Mouse (Mus musculus) frontal cortex, postnatal 10 days (tissue): ENCODE measurements around the gene Kansl2.
"Not testable (repeated sequence)": the region's sequence is repeated elsewhere in the genome, so short reads cannot be mapped to it uniquely, and the experiment has no call there.

Source experiments
- DNase-seq, 2 experiments: peaks; one replicate each; pipeline ENCODE4 v3.0.0; 2022; ENCODE audit warnings: low spot score in 2 of 2, mixed read lengths in 1 of 2

The Kansl2 gene

GRCm38 (mm10) chr15:98536828-98537510, 2.9 kb upstream of the Kansl2 start:
- DNase-seq = no peak

GRCm38 (mm10) chr15:98535921-98536320, 1.9 kb upstream of the Kansl2 start:
- DNase-seq = no peak

- DNase-seq = no peak
Observed at GRCm38 (mm10) chr15:98533035-98533531, 981 bp downstream of the Kansl2 start.

- no peak for DNase-seq
Observed at GRCm38 (mm10) chr15:98532281-98532680, 1.8 kb downstream of the Kansl2 start.

GRCm38 (mm10) chr15:98528066-98528563, 5.9 kb downstream of the Kansl2 start:
- DNase-seq = no peak

- DNase-seq = no peak
Observed at GRCm38 (mm10) chr15:98527056-98527771, 6.8 kb downstream of the Kansl2 start.

- DNase-seq = no peak
Observed at GRCm38 (mm10) chr15:98526057-98526456, 8.0 kb downstream of the Kansl2 start.

GRCm38 (mm10) chr15:98521245-98521644, 12.8 kb downstream of the Kansl2 start:
- DNase-seq = no peak

GRCm38 (mm10) chr15:98517380-98518355, 16.4 kb downstream of the Kansl2 start:
- DNase-seq = no peak

GRCm38 (mm10) chr15:98514845-98515244, 19.2 kb downstream of the Kansl2 start:
- DNase-seq = not testable (repeated sequence)

GRCm38 (mm10) chr15:98514146-98514545, 19.9 kb downstream of the Kansl2 start:
- no peak for DNase-seq

GRCm38 (mm10) chr15:98513676-98514075, 20.4 kb downstream of the Kansl2 start:
- not testable (repeated sequence) for DNase-seq

- DNase-seq = no peak
Observed at GRCm38 (mm10) chr15:98512799-98513321, 21.2 kb downstream of the Kansl2 start.

- no peak for DNase-seq
Observed at GRCm38 (mm10) chr15:98512232-98512631, 21.8 kb downstream of the Kansl2 start.

GRCm38 (mm10) chr15:98511386-98511928, 22.6 kb downstream of the Kansl2 start:
- DNase-seq = no peak

GRCm38 (mm10) chr15:98510438-98511385, 23.4 kb downstream of the Kansl2 start:
- peak in 1 of 2 experiments; percentile 52 for DNase-seq

- no peak for DNase-seq
Observed at GRCm38 (mm10) chr15:98509387-98509786, 24.7 kb downstream of the Kansl2 start.

GRCm38 (mm10) chr15:98507321-98507720, 26.7 kb downstream of the Kansl2 start:
- DNase-seq = no peak

GRCm38 (mm10) chr15:98506253-98506957, 27.7 kb downstream of the Kansl2 start:
- DNase-seq = no peak
